Mouse (Mus musculus) lung, embryonic 16.5 days (tissue): ENCODE measurements at regions not wholly inside any gene's neighbourhood (a gene's known extent, or its start where the extent isn't known, plus 50 kb on each side); places are given as distances from the start of the nearest gene placed in this dataset.

Experiments
- ATAC-seq: fragments of 200-750 bp; cut with Nextera tagmentation; 2 replicates; pipeline ENCODE4 v1.8.0; 2017; ENCODE audit warnings: low read depth, mild to moderate bottlenecking, moderate library complexity
- H3K27ac ChIP-seq: fragments of 300-500 bp; sonication (generic); 2 replicates; pipeline ENCODE4 v1.5.1; 2014; ENCODE audit warnings: mild to moderate bottlenecking, control low read depth, low read length
- H3K27me3 ChIP-seq: fragments of 300-500 bp; sonication (generic); 2 replicates; pipeline ENCODE4 v1.6.1; 2014; ENCODE audit warnings: low read depth, low read length, mixed read lengths; ENCODE audit not compliant: control insufficient read depth, insufficient read depth
- H3K36me3 ChIP-seq: fragments of 300-500 bp; sonication (generic); 2 replicates; pipeline ENCODE4 v1.6.1; 2014; ENCODE audit warnings: low read length; ENCODE audit not compliant: control insufficient read depth, insufficient read depth
- H3K4me1 ChIP-seq: fragments of 300-500 bp; sonication (generic); replicated peaks from 2 replicates; pipeline ENCODE4 v1.6.1; 2014; ENCODE audit warnings: low read length, mixed read lengths; ENCODE audit not compliant: control insufficient read depth, insufficient read depth
- H3K4me2 ChIP-seq: fragments of 300-500 bp; sonication (generic); 2 replicates; pipeline ENCODE4 v1.6.1; 2014; ENCODE audit warnings: low read depth, low read length, control low read depth
- H3K4me3 ChIP-seq: fragments of 300-500 bp; sonication (generic); 2 replicates; pipeline ENCODE4 v1.5.1; 2014; ENCODE audit warnings: mild to moderate bottlenecking, low read length, control low read depth
- H3K9ac ChIP-seq: fragments of 300-500 bp; sonication (generic); 2 replicates; pipeline ENCODE4 v1.6.1; 2014; ENCODE audit warnings: low read length, control low read depth
- H3K9me3 ChIP-seq: fragments of 300-500 bp; sonication (generic); 2 replicates; pipeline ENCODE4 v1.6.1; 2016; ENCODE audit warnings: low read length; ENCODE audit not compliant: control insufficient read depth
- WGBS: fragments of 180-500 bp; shearing (Covaris S2); extraction: QIAGEN DNeasy Blood & Tissue Kit; methylation state at CpG from one replicate; pipeline ENCODE4 v1.1.7; 2014; 5-methylcytosine and 5-hydroxymethylcytosine counted together

- H3K27ac ChIP-seq = no peak overlapping the region
- H3K9ac ChIP-seq = no peak overlapping the region
- WGBS = 95% methylated on average over 1 of the region's 1 CpGs
- H3K4me1 ChIP-seq = no peaks in the 10 kb centered on the region
- no peaks in the 10 kb centered on the region for H3K36me3 ChIP-seq
- no peaks in the 10 kb centered on the region for H3K27me3 ChIP-seq
- H3K4me2 ChIP-seq = no peak overlapping the region
- H3K9me3 ChIP-seq = no peaks in the 10 kb centered on the region
- ATAC-seq = no peak
- no peak overlapping the region for H3K4me3 ChIP-seq
Observed at GRCm38 (mm10) chr3:53792541-53792940, 52.3 kb upstream of the Gm10985 start.

- Histone ChIP-seq H3K36me3 (no peaks in the 10 kb centered on the region), H3K9ac (no peak overlapping the region)
Observed at GRCm38 (mm10) chr3:53789706-53790105, 55.2 kb upstream of the Gm10985 start.

GRCm38 (mm10) chr3:53785201-53785600 is 59.7 kb upstream of the Gm10985 start:
- Histone ChIP-seq H3K36me3 (no peaks in the 10 kb centered on the region), H3K27ac (no peak overlapping the region), H3K9me3 (no peaks in the 10 kb centered on the region), H3K9ac (no peak overlapping the region), H3K27me3 (no peaks in the 10 kb centered on the region), H3K4me1 (no peaks in the 10 kb centered on the region), H3K4me3 (no peak overlapping the region), H3K4me2 (no peak overlapping the region)
- ATAC-seq = peak; percentile 36
- 42% methylated on average over 3 of the region's 3 CpGs for WGBS

More at GRCm38 (mm10) chr3:53789706-53790105, 55.2 kb upstream of the Gm10985 start:
- Histone ChIP-seq H3K27me3 (no peaks in the 10 kb centered on the region), H3K4me2 (no peak overlapping the region), H3K4me3 (no peak overlapping the region), H3K27ac (no peak overlapping the region), H3K9me3 (no peaks in the 10 kb centered on the region), H3K4me1 (no peaks in the 10 kb centered on the region)
- no peak for ATAC-seq

GRCm38 (mm10) chr3:53776668-53777067 is 68.2 kb upstream of the Gm10985 start:
- no peak overlapping the region for H3K27ac ChIP-seq
- H3K4me2 ChIP-seq = no peak overlapping the region
- no peaks in the 10 kb centered on the region for H3K27me3 ChIP-seq
- H3K9ac ChIP-seq = no peak overlapping the region
- no peak for ATAC-seq
- no peaks in the 10 kb centered on the region for H3K4me1 ChIP-seq
- H3K36me3 ChIP-seq = no peaks in the 10 kb centered on the region
- 80% methylated on average over 5 of the region's 5 CpGs for WGBS
- H3K4me3 ChIP-seq = no peak overlapping the region
- no peaks in the 10 kb centered on the region for H3K9me3 ChIP-seq

- no peak for ATAC-seq
- no peak overlapping the region for H3K4me3 ChIP-seq
- no peak overlapping the region for H3K4me2 ChIP-seq
- H3K9me3 ChIP-seq = no peaks in the 10 kb centered on the region
- H3K4me1 ChIP-seq = no peaks in the 10 kb centered on the region
- H3K27ac ChIP-seq = no peak overlapping the region
- no peaks in the 10 kb centered on the region for H3K27me3 ChIP-seq
- H3K9ac ChIP-seq = no peak overlapping the region
- no peaks in the 10 kb centered on the region for H3K36me3 ChIP-seq
Observed at GRCm38 (mm10) chr3:53767601-53768000, 77.3 kb upstream of the Gm10985 start.

GRCm38 (mm10) chr3:53763981-53764380 is 80.9 kb upstream of the Gm10985 start:
- no peak overlapping the region for H3K4me3 ChIP-seq
- no peak overlapping the region for H3K27ac ChIP-seq
- no peaks in the 10 kb centered on the region for H3K36me3 ChIP-seq
- no peak for ATAC-seq
- H3K9ac ChIP-seq = no peak overlapping the region
- H3K4me2 ChIP-seq = no peak overlapping the region
- H3K4me1 ChIP-seq = no peaks in the 10 kb centered on the region
- no peaks in the 10 kb centered on the region for H3K27me3 ChIP-seq
- WGBS = 89% methylated on average over 2 of the region's 2 CpGs
- no peaks in the 10 kb centered on the region for H3K9me3 ChIP-seq

- ATAC-seq = no peak
- Histone ChIP-seq H3K9me3 (no peaks in the 10 kb centered on the region; the same call in 1 of the 2 replicates), H3K4me3 (no peak overlapping the region), H3K4me1 (no peaks in the 10 kb centered on the region), H3K36me3 (no peaks in the 10 kb centered on the region), H3K27ac (no peak overlapping the region), H3K9ac (no peak overlapping the region), H3K27me3 (no peaks in the 10 kb centered on the region), H3K4me2 (no peak overlapping the region)
- WGBS = 68% methylated on average over 11 of the region's 11 CpGs
Observed at GRCm38 (mm10) chr3:53761514-53762075, 83.3 kb upstream of the Gm10985 start.

- Histone ChIP-seq H3K9me3 (no peaks in the 10 kb centered on the region; the same call in 1 of the 2 replicates), H3K27ac (no peak overlapping the region), H3K9ac (no peak overlapping the region), H3K4me3 (no peak overlapping the region), H3K36me3 (no peaks in the 10 kb centered on the region), H3K27me3 (no peaks in the 10 kb centered on the region), H3K4me1 (no peaks in the 10 kb centered on the region), H3K4me2 (no peak overlapping the region)
- ATAC-seq = no peak
- WGBS = 36% methylated on average over 10 of the region's 10 CpGs
Observed at GRCm38 (mm10) chr3:53756115-53756853, 88.6 kb upstream of the Gm10985 start.

- WGBS = 19% methylated on average over 4 of the region's 4 CpGs
Observed at GRCm38 (mm10) chr3:53737161-53737560, 80.0 kb upstream of the Frem2 start.

More at GRCm38 (mm10) chr3:53737161-53737560, 80.0 kb upstream of the Frem2 start:
- Histone ChIP-seq H3K36me3 (no peaks in the 10 kb centered on the region), H3K4me1 (no peaks in the 10 kb centered on the region), H3K9ac (no peak overlapping the region), H3K9me3 (no peaks in the 10 kb centered on the region), H3K4me2 (no peak overlapping the region), H3K27ac (no peak overlapping the region), H3K27me3 (no peaks in the 10 kb centered on the region), H3K4me3 (no peak overlapping the region)
- ATAC-seq = no peak
